Mouse (Mus musculus) heart, postnatal 0 days (tissue): Measurements from ENCODE around the gene Rnf185.

Experiments used
- CTCF ChIP-seq: IDR thresholded peaks from 2 replicates; pipeline ENCODE4 v1.5.1; 2016; ENCODE audit warnings: antibody characterized with exemption, control low read depth, low read depth
- EP300 ChIP-seq: IDR thresholded peaks from 2 replicates; pipeline ENCODE4 v1.6.1; 2016; ENCODE audit warnings: antibody characterized with exemption, low read depth

DNA sequence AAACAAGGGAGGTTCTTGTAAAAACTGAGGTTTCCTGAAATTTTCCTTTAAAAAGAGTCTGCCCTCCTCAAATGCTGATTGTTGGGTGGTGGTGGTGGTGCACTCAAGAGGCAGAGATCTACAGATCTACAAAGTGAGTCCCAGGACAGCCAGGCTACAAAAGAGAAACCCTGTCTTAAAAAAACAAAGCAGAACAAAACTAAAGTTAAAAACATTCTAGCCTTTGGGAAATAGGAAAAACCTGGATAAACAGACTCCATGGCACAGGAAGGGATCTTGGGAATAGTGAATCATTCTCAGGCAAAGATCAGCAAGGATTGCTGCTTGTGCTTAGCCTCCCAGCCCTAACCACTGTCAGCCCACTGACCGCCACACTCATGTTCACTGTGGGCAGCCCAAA, 10.7 kb upstream of the Rnf185 start:
- no peak for TF ChIP-seq CTCF
- no peak for TF ChIP-seq EP300
